Mouse (Mus musculus): ENCODE measurements around the gene Grm7. TPM values are rescaled to one million over a fixed set of nuclear protein-coding genes. Genes with fewer than 3 reads are reported as not detected.

Grm7 gene
- total and polyA plus RNA-seq, 3 experiments, result 0.16 to 0.30 (median 0.16) TPM

- Histone ChIP-seq H3K4me1 (ENCODE audit: control insufficient read depth, insufficient read depth, low read length) (peaks cover 2% of the 10 kb centered on the region; the same call in 1 of the 2 replicates), H3K36me3 (ENCODE audit: control insufficient read depth, insufficient read depth, low read length) (no peaks in the 10 kb centered on the region; the same call in 1 of the 2 replicates), H3K27ac (no peak overlapping the region), H3K27me3 (ENCODE audit: control insufficient read depth, insufficient read depth, low read length) (no peaks in the 10 kb centered on the region), H3K9ac (ENCODE audit: low read depth, low read length) (no peak overlapping the region), H3K4me3 (no peak overlapping the region), H3K79me2 (replicated peaks; ENCODE audit: control insufficient read depth, insufficient read depth, low read length) (no peaks in the 10 kb centered on the region)
- intact Hi-C loops (cut with DNase I), result no loop called here
- DNase-seq, result no peak
- TF ChIP-seq POLR2A (IDR thresholded peaks at IDR 0.05; ENCODE audit: insufficient read depth, low read depth, low read length) (no peak), EP300 (IDR thresholded peaks at IDR 0.05; ENCODE audit: insufficient read depth, low read depth, low read length) (no peak), CTCF (IDR thresholded peaks at IDR 0.05) (no peak)
Observed at GRCm38 (mm10) chr6:111447851-111448250, 802.5 kb downstream of the Grm7 start.

- Histone ChIP-seq H3K27ac (no peak overlapping the region; the same call in 1 of the 2 replicates), H3K79me2 (replicated peaks; ENCODE audit: control insufficient read depth, insufficient read depth, low read length) (no peaks in the 10 kb centered on the region), H3K27me3 (ENCODE audit: control insufficient read depth, insufficient read depth, low read length) (no peaks in the 10 kb centered on the region), H3K36me3 (ENCODE audit: control insufficient read depth, insufficient read depth, low read length) (no peaks in the 10 kb centered on the region; the same call in 1 of the 2 replicates), H3K9ac (ENCODE audit: low read depth, low read length) (no peak overlapping the region), H3K4me3 (no peak overlapping the region), H3K4me1 (ENCODE audit: control insufficient read depth, insufficient read depth, low read length) (peaks cover 2% of the 10 kb centered on the region; the same call in 1 of the 2 replicates)
- WGBS, result 36% methylated on average over 3 of the region's 3 CpGs
- TF ChIP-seq EP300 (IDR thresholded peaks at IDR 0.05; ENCODE audit: insufficient read depth, low read depth, low read length) (no peak), CTCF (IDR thresholded peaks at IDR 0.05) (no peak), POLR2A (IDR thresholded peaks at IDR 0.05; ENCODE audit: insufficient read depth, low read depth, low read length) (no peak)
- intact Hi-C loops (cut with DNase I), result no loop called here
- peak in 1 of 2 experiments; percentile 3 for DNase-seq
Observed at GRCm38 (mm10) chr6:111449054-111449783, 803.8 kb downstream of the Grm7 start.

- no peak for DNase-seq
- WGBS, result 46% methylated on average over 1 of the region's 1 CpGs
- Histone ChIP-seq H3K27ac (no peak overlapping the region), H3K36me3 (ENCODE audit: control insufficient read depth, insufficient read depth, low read length) (no peaks in the 10 kb centered on the region), H3K9ac (ENCODE audit: low read depth, low read length) (no peak overlapping the region), H3K79me2 (replicated peaks; ENCODE audit: control insufficient read depth, insufficient read depth, low read length) (no peaks in the 10 kb centered on the region), H3K4me1 (ENCODE audit: control insufficient read depth, insufficient read depth, low read length) (no peaks in the 10 kb centered on the region), H3K4me3 (no peak overlapping the region), H3K27me3 (ENCODE audit: control insufficient read depth, insufficient read depth, low read length) (no peaks in the 10 kb centered on the region)
- intact Hi-C loops (cut with DNase I), result no loop called here
- TF ChIP-seq POLR2A (IDR thresholded peaks at IDR 0.05; ENCODE audit: insufficient read depth, low read depth, low read length), result no peak
- TF ChIP-seq EP300 (IDR thresholded peaks at IDR 0.05; ENCODE audit: insufficient read depth, low read depth, low read length), result no peak
- no peak for TF ChIP-seq CTCF (IDR thresholded peaks at IDR 0.05)
Observed at GRCm38 (mm10) chr6:111481866-111482265, 836.5 kb downstream of the Grm7 start.

- intact Hi-C loops (cut with DNase I), result no loop called here
- Histone ChIP-seq H3K27me3 (ENCODE audit: control insufficient read depth, insufficient read depth, low read length) (no peaks in the 10 kb centered on the region), H3K9ac (ENCODE audit: low read depth, low read length) (no peak overlapping the region), H3K79me2 (replicated peaks; ENCODE audit: control insufficient read depth, insufficient read depth, low read length) (no peaks in the 10 kb centered on the region), H3K4me3 (no peak overlapping the region), H3K4me1 (ENCODE audit: control insufficient read depth, insufficient read depth, low read length) (no peaks in the 10 kb centered on the region), H3K36me3 (ENCODE audit: control insufficient read depth, insufficient read depth, low read length) (no peaks in the 10 kb centered on the region), H3K27ac (no peak overlapping the region)
- TF ChIP-seq POLR2A (IDR thresholded peaks at IDR 0.05; ENCODE audit: insufficient read depth, low read depth, low read length), result no peak
- no peak for DNase-seq
Observed at GRCm38 (mm10) chr6:111486081-111486480, 840.7 kb downstream of the Grm7 start.

- WGBS, result 78% methylated on average over 4 of the region's 4 CpGs
Observed at GRCm38 (mm10) chr6:111487556-111487955, 842.2 kb downstream of the Grm7 start.

GRCm38 (mm10) chr6:111492166-111492565 is 846.8 kb downstream of the Grm7 start:
- H3K27me3 ChIP-seq (ENCODE audit: control insufficient read depth, insufficient read depth, low read length), result no peaks in the 10 kb centered on the region
- H3K9ac ChIP-seq (ENCODE audit: low read depth, low read length), result no peak overlapping the region
- intact Hi-C loops (cut with DNase I), result no loop called here
- no peak for TF ChIP-seq POLR2A (IDR thresholded peaks at IDR 0.05; ENCODE audit: insufficient read depth, low read depth, low read length)
- H3K4me3 ChIP-seq, result no peak overlapping the region
- H3K36me3 ChIP-seq (ENCODE audit: control insufficient read depth, insufficient read depth, low read length), result no peaks in the 10 kb centered on the region
- DNase-seq, result no peak
- H3K79me2 ChIP-seq (replicated peaks; ENCODE audit: control insufficient read depth, insufficient read depth, low read length), result no peaks in the 10 kb centered on the region
- H3K4me1 ChIP-seq (ENCODE audit: control insufficient read depth, insufficient read depth, low read length), result no peaks in the 10 kb centered on the region
- no peak overlapping the region for H3K27ac ChIP-seq

More at GRCm38 (mm10) chr6:111487556-111487955, 842.2 kb downstream of the Grm7 start:
- intact Hi-C loops (cut with DNase I), result no loop called here
- Histone ChIP-seq H3K27me3 (ENCODE audit: control insufficient read depth, insufficient read depth, low read length) (no peaks in the 10 kb centered on the region), H3K27ac (no peak overlapping the region), H3K9ac (ENCODE audit: low read depth, low read length) (no peak overlapping the region), H3K79me2 (replicated peaks; ENCODE audit: control insufficient read depth, insufficient read depth, low read length) (no peaks in the 10 kb centered on the region), H3K36me3 (ENCODE audit: control insufficient read depth, insufficient read depth, low read length) (no peaks in the 10 kb centered on the region), H3K4me3 (no peak overlapping the region), H3K4me1 (ENCODE audit: control insufficient read depth, insufficient read depth, low read length) (no peaks in the 10 kb centered on the region)
- no peak for TF ChIP-seq CTCF (IDR thresholded peaks at IDR 0.05)
- no peak for TF ChIP-seq POLR2A (IDR thresholded peaks at IDR 0.05; ENCODE audit: insufficient read depth, low read depth, low read length)
- no peak for DNase-seq
